Mouse (Mus musculus) heart, postnatal 14 days (tissue): ENCODE data around the gene Clasp1. TPM values are rescaled to one million over a fixed set of nuclear protein-coding genes. Genes with fewer than 3 reads are reported as not detected.

Experiments used
- DNase-seq, 2 experiments: peaks; one replicate each; pipeline ENCODE4 v3.0.0; 2021 to 2022
- intact Hi-C: fragments of 180-260 bp; cut with DNase I; formaldehyde crosslinking; loops from one replicate; pipeline ENCODE4 v1.15.1; 2025
- total RNA-seq, 2 experiments: library from RNA; stranded (reverse); gene quantifications; 2 replicates each; pipeline ENCODE4 v1.2.3; 2021

Gene Clasp1
- total RNA-seq, 2 experiments from 2014 or later, result 290 to 301 TPM

- intact Hi-C loops, result no loop called here
- DNase-seq, result no peak
These were observed 56.1 kb downstream of the Clasp1 start for GRCm38 (mm10) chr1:118444988-118445387.

- intact Hi-C loops, result no loop called here
- no peak for DNase-seq
These were observed 56.6 kb downstream of the Clasp1 start for GRCm38 (mm10) chr1:118445441-118445840.

- no peak for DNase-seq
- intact Hi-C loops, result no loop called here
These were observed 57.1 kb downstream of the Clasp1 start for GRCm38 (mm10) chr1:118446006-118446405.

GRCm38 (mm10) chr1:118447131-118447530, 58.3 kb downstream of the Clasp1 start:
- intact Hi-C loops, result no loop called here
- no peak for DNase-seq

- intact Hi-C loops, result no loop called here
- no peak for DNase-seq
These were observed 59.4 kb downstream of the Clasp1 start for GRCm38 (mm10) chr1:118448214-118448613.

- no peak for DNase-seq
- intact Hi-C loops, result no loop called here
These were observed 62.1 kb downstream of the Clasp1 start for GRCm38 (mm10) chr1:118450891-118451450.

GRCm38 (mm10) chr1:118453577-118453976, 64.7 kb downstream of the Clasp1 start:
- intact Hi-C loops, result no loop called here
- peak in 1 of 2 experiments; percentile 27 for DNase-seq

GRCm38 (mm10) chr1:118454817-118455216, 66.0 kb downstream of the Clasp1 start:
- intact Hi-C loops, result loop anchor here (2.0 to 5.0 kb wide), 3 partner anchors 14 to 118 kb away; no protein-coding TSS in a partner anchor
- no peak for DNase-seq

- intact Hi-C loops, result loop anchor here (5.0 kb wide), 2 partner anchors 35 to 120 kb away; no protein-coding TSS in a partner anchor
- peak in 1 of 2 experiments; percentile 40 for DNase-seq
These were observed 68.5 kb downstream of the Clasp1 start for GRCm38 (mm10) chr1:118457256-118457882.

GRCm38 (mm10) chr1:118457883-118458259, 69.0 kb downstream of the Clasp1 start:
- intact Hi-C loops, result loop anchor here (2.0 to 5.0 kb wide), 3 partner anchors 36 to 121 kb away; partner anchors contain the start of gene Clasp1

GRCm38 (mm10) chr1:118458279-118458678, 69.4 kb downstream of the Clasp1 start:
- intact Hi-C loops, result loop anchor here (2.0 to 5.0 kb wide), 3 partner anchors 36 to 121 kb away; partner anchors contain the start of gene Clasp1
- no peak for DNase-seq

More at GRCm38 (mm10) chr1:118457883-118458259, 69.0 kb downstream of the Clasp1 start:
- no peak for DNase-seq

- intact Hi-C loops, result loop anchor here (2.0 to 5.0 kb wide), 3 partner anchors 37 to 122 kb away; partner anchors contain the start of gene Clasp1
- DNase-seq, result peak; percentile 87 to 90
These were observed 70.4 kb downstream of the Clasp1 start for GRCm38 (mm10) chr1:118458963-118459920.

- intact Hi-C loops, result loop anchor here (5.0 kb wide), 1 partner anchor 138 kb away; the partner anchor contains the start of gene Nifk
- no peak for DNase-seq
These were observed 71.9 kb downstream of the Clasp1 start for GRCm38 (mm10) chr1:118460716-118461115.

GRCm38 (mm10) chr1:118466041-118466440, 77.2 kb downstream of the Clasp1 start:
- no peak for DNase-seq
- intact Hi-C loops, result no loop called here

- intact Hi-C loops, result no loop called here
- DNase-seq, result no peak
These were observed 83.5 kb downstream of the Clasp1 start for GRCm38 (mm10) chr1:118472386-118472785.

- peak in 1 of 2 experiments; percentile 61 for DNase-seq
- intact Hi-C loops, result loop anchor here (2.0 to 5.0 kb wide), 3 partner anchors 110 to 155 kb away; partner anchors contain the start of gene Nifk
These were observed 88.1 kb downstream of the Clasp1 start for GRCm38 (mm10) chr1:118476919-118477318.

- intact Hi-C loops, result loop anchor here (5.0 kb wide), 2 partner anchors 112 to 157 kb away; partner anchors contain the start of gene Nifk
- peak in 1 of 2 experiments; percentile 53 for DNase-seq
These were observed 90.4 kb downstream of the Clasp1 start for GRCm38 (mm10) chr1:118479246-118479645.

GRCm38 (mm10) chr1:118480484-118481364, 91.9 kb downstream of the Clasp1 start:
- DNase-seq, result no peak
- intact Hi-C loops, result no loop called here

- intact Hi-C loops, result no loop called here
- peak; percentile 46 to 66 for DNase-seq
These were observed 92.5 kb downstream of the Clasp1 start for GRCm38 (mm10) chr1:118481365-118481702.
